Mouse (Mus musculus) MEL (cell line): Measurements from ENCODE around the gene Gm10563. TPM values are rescaled to one million over a fixed set of nuclear protein-coding genes. Genes with fewer than 3 reads are reported as not detected.

Source experiments
- DNase-seq: peaks from one replicate; pipeline ENCODE4 v3.0.0; 2011; ENCODE audit warnings: low read depth, low spot score
- H3K27ac ChIP-seq: 2 replicates; pipeline ENCODE4 v1.5.1; 2012; ENCODE audit warnings: low read depth, mild to moderate bottlenecking, control low read depth, low read length, moderate library complexity; ENCODE audit not compliant: control insufficient read depth
- H3K27me3 ChIP-seq, 2 experiments: fragments of 150-350 bp in 1 of 2; sonication (generic) in 1 of 2; 2 replicates each; pipeline ENCODE4 v1.6.1; 2012; ENCODE audit warnings: low read length in 2 of 2, mild to moderate bottlenecking in 2 of 2, improper control_type of control experiment in 1 of 2, moderate library complexity in 1 of 2; ENCODE audit not compliant: insufficient read depth in 2 of 2, control insufficient read depth in 1 of 2
- H3K36me3 ChIP-seq, 2 experiments: 2 replicates each; pipeline ENCODE4 v1.6.1; 2012 to 2014; ENCODE audit warnings: low read length in 2 of 2, improper control_type of control experiment in 1 of 2, inconsistent platforms in 1 of 2, mild to moderate bottlenecking in 1 of 2; ENCODE audit not compliant: insufficient read depth in 2 of 2, control insufficient read depth in 1 of 2
- H3K4me1 ChIP-seq, 2 experiments: fragments of 150-350 bp in 1 of 2; sonication (generic) in 1 of 2; 2 replicates each; pipeline ENCODE4 v1.6.1; 2012; ENCODE audit warnings: low read length in 2 of 2, improper control_type of control experiment in 1 of 2, mild to moderate bottlenecking in 1 of 2; ENCODE audit not compliant: insufficient read depth in 2 of 2, control insufficient read depth in 1 of 2
- H3K4me3 ChIP-seq, 2 experiments: fragments of 150-350 bp in 1 of 2; sonication (generic) in 1 of 2; 2 replicates each; pipeline ENCODE4 v1.5.1; 2012; ENCODE audit warnings: low read depth in 2 of 2, low read length in 2 of 2, mild to moderate bottlenecking in 2 of 2, moderate library complexity in 2 of 2, control low read depth in 1 of 2, improper control_type of control experiment in 1 of 2; ENCODE audit not compliant: control insufficient read depth in 1 of 2, insufficient read depth in 1 of 2
- H3K79me2 ChIP-seq: 2 replicates; pipeline ENCODE4 v1.6.1; 2012; ENCODE audit warnings: mild to moderate bottlenecking, low read length, moderate library complexity; ENCODE audit not compliant: control insufficient read depth, poor library complexity, insufficient read depth
- H3K9ac ChIP-seq: 2 replicates; pipeline ENCODE4 v1.6.1; 2012; ENCODE audit warnings: low read depth, mild to moderate bottlenecking, control low read depth, low read length, moderate library complexity; ENCODE audit not compliant: control insufficient read depth, poor library complexity, severe bottlenecking
- H3K9me3 ChIP-seq: fragments of 150-350 bp; sonication (generic); replicated peaks from 2 replicates; pipeline ENCODE4 v1.6.1; 2012; ENCODE audit warnings: mild to moderate bottlenecking, low read length, improper control_type of control experiment, moderate library complexity; ENCODE audit not compliant: insufficient read depth
- CHD1 ChIP-seq: IDR thresholded peaks from 2 replicates; pipeline ENCODE4 v1.6.1; 2012; ENCODE audit warnings: low read depth, mild to moderate bottlenecking, inconsistent platforms, low read length, improper control_type of control experiment
- E2F4 ChIP-seq: IDR thresholded peaks from 2 replicates; pipeline ENCODE4 v1.6.1; 2011; ENCODE audit warnings: low read depth, low read length, improper control_type of control experiment, borderline replicate concordance
- ELF1 ChIP-seq: IDR thresholded peaks from 2 replicates; pipeline ENCODE4 v1.6.1; 2014; ENCODE audit warnings: low read depth, mild to moderate bottlenecking, inconsistent platforms, low read length, improper control_type of control experiment, moderate library complexity
- JUND ChIP-seq: IDR thresholded peaks from 2 replicates; pipeline ENCODE4 v1.6.1; 2011; ENCODE audit warnings: low read depth, mild to moderate bottlenecking, improper control_type of control experiment, low read length
- MAFK ChIP-seq: IDR thresholded peaks from 2 replicates; pipeline ENCODE4 v1.6.1; 2011; ENCODE audit warnings: low read depth, mild to moderate bottlenecking, low read length, improper control_type of control experiment, borderline replicate concordance
- MYB ChIP-seq: IDR thresholded peaks from 2 replicates; pipeline ENCODE4 v1.6.1; 2011; ENCODE audit warnings: mild to moderate bottlenecking, low read depth, low read length, improper control_type of control experiment
- MYC ChIP-seq: IDR thresholded peaks from 2 replicates; pipeline ENCODE4 v1.6.1; 2011; ENCODE audit warnings: low read depth, mild to moderate bottlenecking, low read length, improper control_type of control experiment, moderate library complexity
- NELFE ChIP-seq: IDR thresholded peaks from 2 replicates; pipeline ENCODE4 v1.6.1; 2011; ENCODE audit warnings: low read depth, low read length, improper control_type of control experiment
- POLR2A ChIP-seq, 2 experiments: IDR thresholded peaks; 2 replicates each; pipeline ENCODE4 v1.6.1; 2011 to 2012; ENCODE audit warnings: low read length in 2 of 2, mild to moderate bottlenecking in 2 of 2, control low read depth in 1 of 2, improper control_type of control experiment in 1 of 2, low read depth in 1 of 2, moderate library complexity in 1 of 2; ENCODE audit not compliant: control insufficient read depth in 1 of 2, insufficient read depth in 1 of 2, poor library complexity in 1 of 2
- POLR2AphosphoS5 ChIP-seq: IDR thresholded peaks from 2 replicates; pipeline ENCODE4 v1.6.1; 2012; ENCODE audit warnings: low read depth, borderline replicate concordance, mild to moderate bottlenecking, inconsistent platforms, low read length, moderate library complexity, mixed read lengths
- SIN3A ChIP-seq: IDR thresholded peaks from 2 replicates; pipeline ENCODE4 v1.6.1; 2012; ENCODE audit warnings: low read length, improper control_type of control experiment, inconsistent platforms
- TAL1 ChIP-seq: IDR thresholded peaks from 2 replicates; pipeline ENCODE4 v1.6.1; 2012; ENCODE audit warnings: mild to moderate bottlenecking, inconsistent platforms, low read length, moderate library complexity, mixed read lengths
- TCF12 ChIP-seq: IDR thresholded peaks from 2 replicates; pipeline ENCODE4 v1.6.1; 2014; ENCODE audit warnings: low read depth, mild to moderate bottlenecking, inconsistent platforms, low read length, improper control_type of control experiment, moderate library complexity
- USF1 ChIP-seq: IDR thresholded peaks from 2 replicates; pipeline ENCODE4 v1.6.1; 2014; ENCODE audit warnings: low read depth, mild to moderate bottlenecking, inconsistent platforms, low read length, improper control_type of control experiment, moderate library complexity
- polyA plus RNA-seq, 2 experiments: library from polyadenylated mRNA; stranded (reverse) in 1 of 2; unstranded in 1 of 2; fragments of >175 nt in 1 of 2; fragments of >200 nt in 1 of 2; gene quantifications; 2 replicates each; pipeline versions ENCODE4 v1.2.1 to v1.2.4; 2012; ENCODE audit warnings: low replicate concordance in 2 of 2, low read depth in 1 of 2; ENCODE audit not compliant: insufficient read length in 2 of 2, insufficient read depth in 1 of 2, missing spikeins in 1 of 2
- total RNA-seq: library from RNA; depleted of rRNA; stranded (reverse); fragments of 300-350 nt; gene quantifications from 2 replicates; pipeline ENCODE4 v1.2.3, GENCODE M21; 2012

Gene Gm10563
- total and polyA plus RNA-seq, 3 experiments: not detected

GRCm38 (mm10) chr4:155580420-155580819 is 64.8 kb downstream of the Gm10563 start (continued):
- TF ChIP-seq MYB: no peak
- no peak for TF ChIP-seq MYC
- no peak for TF ChIP-seq USF1
- TF ChIP-seq MAFK: no peak
- no peak for TF ChIP-seq E2F4
- no peak for TF ChIP-seq ELF1
- TF ChIP-seq POLR2A (IDR thresholded peaks at IDR 0.05; ENCODE audit: control insufficient read depth in 1 of 2, insufficient read depth in 1 of 2, low read depth in 1 of 2, low read length in 2 of 2, poor library complexity in 1 of 2): no peak
- no peak for TF ChIP-seq JUND
- no peak; the same call in 1 of the 2 replicates for TF ChIP-seq NELFE
- TF ChIP-seq SIN3A: no peak

GRCm38 (mm10) chr4:155578336-155579125 is 66.7 kb downstream of the Gm10563 start:
- Histone ChIP-seq H3K79me2 (peaks cover 15% of the 10 kb centered on the region), H3K9ac (no peak overlapping the region), H3K27ac (no peak overlapping the region), H3K9me3 (no peaks in the 10 kb centered on the region), H3K36me3 (peaks cover 7 to 25% of the 10 kb centered on the region in 2 experiments; a peak in 3 of 4 replicates), H3K4me3 (no peak overlapping the region), H3K4me1 (peaks cover 0 to 9% of the 10 kb centered on the region in 2 experiments; a peak in 3 of 4 replicates), H3K27me3 (no peaks in the 10 kb centered on the region)
- TF ChIP-seq POLR2A (IDR thresholded peaks at IDR 0.05; ENCODE audit: control insufficient read depth in 1 of 2, insufficient read depth in 1 of 2, low read depth in 1 of 2, low read length in 2 of 2, poor library complexity in 1 of 2) (0 out of 4 replicates have a peak, but pooled peaks of 1 of the 2 experiments have one; percentile 11), CHD1 (no peak)
- no peak for DNase-seq

DNA sequence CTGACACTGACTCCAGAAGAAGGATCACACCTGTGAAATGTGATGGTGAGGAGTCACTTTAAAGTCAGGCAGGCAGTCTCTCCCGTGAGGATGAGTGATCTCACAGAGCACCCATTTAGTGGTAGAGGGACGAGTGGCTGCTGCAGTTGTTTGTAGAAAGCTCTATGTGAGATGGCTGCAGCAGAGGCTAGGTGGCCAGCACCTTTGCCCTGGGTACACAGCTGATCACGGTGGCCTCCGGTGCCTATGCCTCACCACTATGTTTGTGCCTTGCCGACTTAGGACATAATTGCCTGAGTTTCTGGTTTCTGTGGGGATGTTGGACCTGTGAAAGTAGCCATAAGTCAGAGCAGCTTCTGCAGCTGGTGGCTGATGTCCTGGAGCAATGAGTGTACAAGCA is 67.5 kb downstream of the Gm10563 start:
- Histone ChIP-seq H3K36me3 (peaks cover 8 to 19% of the 10 kb centered on the region in 2 experiments; a peak in 3 of 4 replicates), H3K9ac (no peak overlapping the region), H3K4me1 (peaks cover 0 to 9% of the 10 kb centered on the region in 2 experiments; a peak in 3 of 4 replicates), H3K27ac (no peak overlapping the region), H3K27me3 (no peaks in the 10 kb centered on the region), H3K9me3 (no peaks in the 10 kb centered on the region), H3K79me2 (peaks cover 19% of the 10 kb centered on the region), H3K4me3 (no peak overlapping the region)
- TF ChIP-seq POLR2AphosphoS5 (no peak), TAL1 (0 out of 2 replicates have a peak, but pooled peaks have one; percentile 3), TCF12 (no peak)
- no peak for DNase-seq
